Mouse (Mus musculus) cortical plate, adult 2 months (tissue): ENCODE results near the gene Cyp8b1. TPM values are rescaled to one million over a fixed set of nuclear protein-coding genes. Genes with fewer than 3 reads are reported as not detected.

Source experiments
- H3K27ac ChIP-seq: fragments of 200-500 bp; 2 replicates; pipeline ENCODE4 v1.5.1; 2012; ENCODE audit warnings: low read length, control low read depth, inconsistent platforms; ENCODE audit not compliant: insufficient read depth
- H3K4me1 ChIP-seq: fragments of 200-500 bp; 2 replicates; pipeline ENCODE4 v1.6.1; 2011; ENCODE audit warnings: low read length; ENCODE audit not compliant: control insufficient read depth, insufficient read depth
- H3K4me3 ChIP-seq: fragments of 200-500 bp; 2 replicates; pipeline ENCODE4 v1.5.1; 2011; ENCODE audit warnings: mild to moderate bottlenecking, low read length, control low read depth; ENCODE audit not compliant: insufficient read depth
- CTCF ChIP-seq: fragments of 200-500 bp; IDR thresholded peaks from 2 replicates; pipeline ENCODE4 v1.5.1; 2011; ENCODE audit warnings: mild to moderate bottlenecking, control low read depth, low read length; ENCODE audit not compliant: insufficient read depth; ENCODE audit errors: extremely low read depth
- POLR2A ChIP-seq: fragments of 200-500 bp; IDR thresholded peaks from 2 replicates; pipeline ENCODE4 v1.6.1; 2011; ENCODE audit warnings: mild to moderate bottlenecking, low read length, control low read depth; ENCODE audit not compliant: insufficient read depth; ENCODE audit errors: extremely low read depth
- polyA plus RNA-seq: library from polyadenylated mRNA; depleted of rRNA; stranded (reverse); fragments of >200 nt; gene quantifications from 2 replicates; pipeline ENCODE4 v1.2.3, GENCODE M21; 2012

Cyp8b1 gene
- polyA plus RNA-seq, 1 experiment, result not detected

- Histone ChIP-seq H3K4me3 (no peak overlapping the region), H3K4me1 (no peaks in the 10 kb centered on the region), H3K27ac (no peak overlapping the region)
- TF ChIP-seq POLR2A, result no peak
- no peak for TF ChIP-seq CTCF
Observed at GRCm38 (mm10) chr9:121923443-121923842, 7.3 kb upstream of the Cyp8b1 start.

DNA sequence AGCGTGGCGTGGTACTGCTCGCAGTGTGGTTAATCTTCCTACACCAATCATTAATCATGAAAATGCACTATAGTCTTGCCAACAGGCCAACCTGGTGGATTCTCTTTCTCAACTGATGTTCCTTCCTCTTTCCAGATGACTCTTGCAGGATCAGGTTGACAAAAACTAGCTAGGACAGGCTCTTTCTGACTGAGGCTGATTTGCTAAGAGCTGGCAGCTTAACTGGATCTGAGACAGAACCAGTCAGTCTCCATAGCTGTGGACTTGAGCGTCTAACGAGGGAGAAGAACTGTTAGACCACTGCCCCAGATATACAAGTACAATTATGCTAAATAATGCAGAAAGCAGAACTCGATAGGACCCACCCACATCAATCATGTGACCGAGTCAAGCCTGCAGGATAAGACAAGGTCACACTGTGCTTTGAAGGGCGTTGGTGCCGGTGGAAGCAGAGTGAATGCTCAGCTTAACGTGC lies 3.0 kb upstream of the Cyp8b1 start:
- TF ChIP-seq POLR2A (no peak), CTCF (no peak)
- no peak overlapping the region for H3K27ac ChIP-seq

GRCm38 (mm10) chr9:121915056-121915455 lies 1.0 kb downstream of the Cyp8b1 start:
- no peak overlapping the region for H3K4me3 ChIP-seq
- H3K27ac ChIP-seq, result no peak overlapping the region
- no peaks in the 10 kb centered on the region for H3K4me1 ChIP-seq
- TF ChIP-seq POLR2A, result no peak
- no peak for TF ChIP-seq CTCF

More for the DNA sequence above, 3.0 kb upstream of the Cyp8b1 start:
- H3K4me1 ChIP-seq, result no peaks in the 10 kb centered on the region
- H3K4me3 ChIP-seq, result no peak overlapping the region

- Histone ChIP-seq H3K27ac (no peak overlapping the region), H3K4me1 (no peaks in the 10 kb centered on the region), H3K4me3 (no peak overlapping the region)
- TF ChIP-seq POLR2A (no peak), CTCF (no peak)
Observed at GRCm38 (mm10) chr9:121914226-121914757, 1.8 kb downstream of the Cyp8b1 start.

- Histone ChIP-seq H3K4me3 (no peak overlapping the region), H3K4me1 (no peaks in the 10 kb centered on the region), H3K27ac (no peak overlapping the region)
- TF ChIP-seq CTCF (no peak), POLR2A (no peak)
Observed at GRCm38 (mm10) chr9:121912786-121913185, 3.3 kb downstream of the Cyp8b1 start.

- no peak overlapping the region for H3K4me3 ChIP-seq
- H3K4me1 ChIP-seq, result peaks cover 2% of the 10 kb centered on the region; the same call in 1 of the 2 replicates
- no peak overlapping the region for H3K27ac ChIP-seq
- TF ChIP-seq POLR2A (no peak), CTCF (no peak)
Observed at GRCm38 (mm10) chr9:121911196-121911595, 4.9 kb downstream of the Cyp8b1 start.

- no peak for TF ChIP-seq POLR2A
- TF ChIP-seq CTCF, result no peak
- no peak overlapping the region for H3K27ac ChIP-seq
- no peak overlapping the region for H3K4me3 ChIP-seq
- H3K4me1 ChIP-seq, result peaks cover 6% of the 10 kb centered on the region; the same call in 1 of the 2 replicates
Observed at GRCm38 (mm10) chr9:121909635-121910034, 6.5 kb downstream of the Cyp8b1 start.

DNA sequence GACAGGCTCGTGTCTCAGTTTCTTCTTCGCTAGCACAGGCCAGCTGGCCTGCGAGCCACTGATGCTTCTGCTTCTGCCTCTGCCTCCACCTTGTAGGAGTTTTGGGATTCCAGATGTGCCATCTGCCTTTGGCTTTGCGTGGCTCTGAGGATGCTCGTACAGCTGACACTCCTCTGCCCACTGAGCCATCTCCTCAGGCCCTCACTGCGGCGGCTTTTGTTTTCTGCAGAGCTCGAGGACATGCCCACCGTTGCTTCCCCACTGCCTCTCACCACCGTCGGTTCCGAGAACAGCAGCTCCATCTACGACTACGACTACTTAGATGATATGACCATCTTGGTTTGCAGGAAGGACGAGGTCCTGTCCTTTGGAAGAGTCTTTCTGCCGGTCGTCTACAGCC lies 7.8 kb downstream of the Cyp8b1 start:
- Histone ChIP-seq H3K27ac (no peak overlapping the region), H3K4me1 (peaks cover 6% of the 10 kb centered on the region; the same call in 1 of the 2 replicates), H3K4me3 (no peak overlapping the region)
- TF ChIP-seq CTCF, result no peak
- TF ChIP-seq POLR2A, result no peak

- Histone ChIP-seq H3K4me3 (no peak overlapping the region), H3K27ac (no peak overlapping the region), H3K4me1 (peaks cover 6% of the 10 kb centered on the region; the same call in 1 of the 2 replicates)
- TF ChIP-seq POLR2A (no peak), CTCF (no peak)
Observed at GRCm38 (mm10) chr9:121907356-121908070, 8.6 kb downstream of the Cyp8b1 start.

- Histone ChIP-seq H3K27ac (peak overlapping the region; percentile 82), H3K4me1 (peaks cover 6% of the 10 kb centered on the region; the same call in 1 of the 2 replicates)
- TF ChIP-seq CTCF (no peak), POLR2A (no peak)
Observed at GRCm38 (mm10) chr9:121906456-121906855, 9.6 kb downstream of the Cyp8b1 start.

More at GRCm38 (mm10) chr9:121906456-121906855, 9.6 kb downstream of the Cyp8b1 start:
- no peak overlapping the region; the same call in 1 of the 2 replicates for H3K4me3 ChIP-seq
